Mouse (Mus musculus): ENCODE results near the gene Ubb. TPM values are rescaled to one million over a fixed set of nuclear protein-coding genes. Genes with fewer than 3 reads are reported as not detected.

Gene Ubb
- polyA plus RNA-seq (2021; fragmentation: Nextera tagmentation): 4,092 and 4,221 TPM in 2 replicates
- long read RNA-seq, experiment 1, transcript Ubb-201 (2 exons, 1,499 nt): major isoform, 5,555 of 5,915 reads
- long read RNA-seq, experiment 1, transcript Ubb-202 (2 exons, 890 nt): minor isoform, 27 of 5,915 reads
- long read RNA-seq, experiment 1, partial matches to known transcripts: 0 of 5,915 reads
- long read RNA-seq, experiment 1, other reads (novel, unspliced or antisense): 333 of 5,915 reads
- long read RNA-seq, experiment 2, transcript Ubb-201 (2 exons, 1,499 nt): major isoform, 4,843 of 4,881 reads
- long read RNA-seq, experiment 2, transcript Ubb-202 (2 exons, 890 nt): minor isoform, 14 of 4,881 reads
- long read RNA-seq, experiment 2, partial matches to known transcripts: 0 of 4,881 reads
- long read RNA-seq, experiment 2, other reads (novel, unspliced or antisense): 24 of 4,881 reads

DNA sequence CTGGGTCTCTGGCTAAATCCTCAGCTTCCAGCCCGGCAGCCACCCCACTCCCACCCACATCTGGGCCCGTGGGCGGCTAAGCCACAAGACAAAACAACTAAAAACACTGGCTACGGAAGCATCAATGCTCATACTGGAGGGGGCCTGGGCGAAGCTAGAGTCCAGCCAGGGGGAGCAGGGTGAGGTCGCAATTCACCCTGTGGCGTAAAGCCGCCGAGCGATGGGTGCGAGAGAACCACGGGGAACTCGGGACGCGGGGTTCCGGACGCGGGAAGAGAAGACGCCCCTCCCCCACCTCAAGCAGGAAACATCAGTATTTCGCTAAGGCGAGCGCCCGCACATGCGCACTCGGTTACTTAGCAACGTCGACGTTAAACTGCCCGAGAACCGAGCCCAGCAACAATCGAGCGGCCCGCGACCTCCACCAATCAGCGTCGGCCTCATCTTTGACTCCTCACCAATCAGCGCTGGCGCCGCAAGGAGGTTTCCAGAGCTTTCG is at the start of gene Ubb:
Gene Ubb (plus strand): TSS at position 445 of the 499 bp plus-strand sequence.

DNA sequence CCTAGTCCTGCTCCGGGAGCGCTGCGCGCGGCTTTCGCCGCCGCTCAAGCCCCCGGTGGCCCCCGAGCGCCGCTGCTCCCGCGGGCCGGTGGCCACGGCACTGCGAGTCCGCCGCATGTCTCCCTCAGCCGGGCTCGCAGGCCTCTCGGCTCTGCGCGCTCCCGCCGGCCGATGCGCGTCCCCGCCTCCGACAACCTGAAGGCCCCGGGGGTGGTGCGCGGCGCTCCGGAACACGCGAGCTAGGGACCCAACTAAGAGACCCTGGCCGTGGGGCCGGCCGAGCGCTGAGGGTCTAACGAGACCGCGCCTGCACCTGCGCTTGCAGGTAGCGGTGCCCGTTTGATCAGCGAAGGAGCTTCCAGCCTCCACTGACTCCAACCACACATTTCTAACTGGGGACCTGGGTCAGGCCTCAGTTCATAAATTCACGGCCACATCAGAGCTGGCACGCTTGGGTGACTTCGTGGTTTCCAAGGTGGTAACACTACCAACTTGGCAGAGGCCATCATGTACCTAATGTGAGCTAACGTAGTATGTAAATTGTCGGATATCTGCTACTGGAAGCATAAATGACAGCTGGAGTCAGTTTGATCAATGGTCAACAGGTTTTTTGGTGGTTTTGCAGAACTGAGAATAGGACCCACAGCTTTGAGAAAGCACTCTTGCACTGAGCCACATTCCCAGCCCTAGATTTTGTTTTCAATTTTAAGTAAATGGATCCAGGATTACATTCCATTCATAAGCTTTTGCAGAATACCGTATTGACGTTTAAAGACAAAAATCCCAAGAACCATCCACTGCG is 11.7 kb upstream of the Ubb start, which contains the start of gene Cenpv:
Gene Cenpv (minus strand): TSS at position 173 of the 802 bp plus-strand sequence.

DNA sequence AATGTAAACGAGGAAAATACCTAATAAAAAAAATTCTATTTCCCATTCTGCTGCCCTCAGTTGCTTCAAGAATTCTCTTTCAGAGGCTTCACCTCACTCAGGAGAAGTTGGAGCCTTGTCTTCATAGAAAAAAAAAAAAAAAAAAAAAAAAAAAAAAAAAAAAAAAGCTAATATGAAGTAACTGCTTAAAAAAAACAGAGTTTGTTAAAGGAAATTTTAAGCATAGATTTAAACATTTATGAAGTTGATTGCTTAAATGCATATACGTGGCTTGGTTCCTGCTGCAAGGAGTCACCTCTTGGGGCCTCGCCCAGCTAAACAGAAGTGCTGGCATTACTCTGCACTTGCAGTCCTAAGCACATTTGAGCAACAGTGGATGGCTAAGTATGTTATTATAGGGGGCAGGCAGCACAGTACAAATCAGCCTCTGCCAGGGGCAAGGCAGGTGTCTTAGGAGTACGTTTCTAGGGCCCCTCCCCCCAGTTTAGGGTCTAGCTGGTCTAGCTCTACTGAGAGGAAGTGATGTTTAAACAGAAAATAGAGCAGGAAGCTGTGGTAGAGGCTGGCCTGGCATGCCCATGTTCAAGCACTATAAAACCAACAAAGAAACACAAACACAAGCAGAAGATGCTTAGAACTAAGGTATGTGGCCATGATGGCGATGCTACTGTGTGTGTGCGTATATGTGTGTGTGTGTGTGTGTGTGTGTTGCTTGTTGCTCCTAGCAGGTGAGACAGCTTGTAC is 23.2 kb downstream of the Ubb start, which contains the start of gene Trpv2:
Gene Trpv2 (plus strand): TSS at position 528 of the 744 bp plus-strand sequence.

Other genes with a start within 250 kb of the Ubb start
- gene Pigl, start 92.7 kb upstream of the Ubb start, polyA plus RNA-seq (2021; fragmentation: Nextera tagmentation): 3.9 and 4.5 TPM in 2 replicates
- 46.2 and 51.5 TPM in 2 replicates for gene Ncor1, start 92.6 kb upstream of the Ubb start, polyA plus RNA-seq (2021; fragmentation: Nextera tagmentation)
- 6.9 and 7.4 TPM in 2 replicates for gene Cenpv, start 11.9 kb upstream of the Ubb start, polyA plus RNA-seq (2021; fragmentation: Nextera tagmentation)
- gene Trpv2, start 23.3 kb downstream of the Ubb start, polyA plus RNA-seq (2021; fragmentation: Nextera tagmentation): 9.5 and 10.0 TPM in 2 replicates
- gene Lrrc75a, start 97.4 kb downstream of the Ubb start, polyA plus RNA-seq (2021; fragmentation: Nextera tagmentation): 1.7 and 1.8 TPM in 2 replicates
- gene Mmgt2, start 97.5 kb downstream of the Ubb start, polyA plus RNA-seq (2021; fragmentation: Nextera tagmentation): 38.2 and 53.6 TPM in 2 replicates
- gene Zfp287, start 180.7 kb downstream of the Ubb start, polyA plus RNA-seq (2021; fragmentation: Nextera tagmentation): 4.2 and 5.2 TPM in 2 replicates
- not detected in 2 replicates for gene Gm10428, start 201.9 kb downstream of the Ubb start, polyA plus RNA-seq (2021; fragmentation: Nextera tagmentation)
- 12.8 and 14.7 TPM in 2 replicates for gene Zfp286, start 238.3 kb downstream of the Ubb start, polyA plus RNA-seq (2021; fragmentation: Nextera tagmentation)